Mouse (Mus musculus): ENCODE measurements around the gene Efcab12. TPM values are rescaled to one million over a fixed set of nuclear protein-coding genes. Genes with fewer than 3 reads are reported as not detected.

Efcab12 gene
- total and polyA plus RNA-seq, 3 experiments, result 0.11 TPM; not detected in 2

GRCm38 (mm10) chr6:115852446-115853090 is 14.4 kb upstream of the Efcab12 start:
- H3K9me3 ChIP-seq (replicated peaks; ENCODE audit: insufficient read depth, low read length), result no peaks in the 10 kb centered on the region
- TF ChIP-seq USF1 (IDR thresholded peaks at IDR 0.05; ENCODE audit: low read depth, low read length) (no peak), SIN3A (IDR thresholded peaks at IDR 0.05; ENCODE audit: low read length) (peak; percentile 59), GATA1 (IDR thresholded peaks at IDR 0.05; ENCODE audit: low read depth, low read length) (0 out of 2 replicates have a peak, but pooled peaks have one; percentile 7), ZNF384 (IDR thresholded peaks at IDR 0.05; ENCODE audit: low read depth, low read length) (peak; percentile 92), ELF1 (IDR thresholded peaks at IDR 0.05; ENCODE audit: low read depth, low read length) (no peak)
- H3K79me2 ChIP-seq (ENCODE audit: control insufficient read depth, insufficient read depth, low read length, poor library complexity), result peaks cover 12% of the 10 kb centered on the region
- peak overlapping the region; percentile 52 to 86 for H3K4me3 ChIP-seq (ENCODE audit: control insufficient read depth in 1 of 2, insufficient read depth in 1 of 2, low read depth in 2 of 2, low read length in 2 of 2)
- no peaks in the 10 kb centered on the region for H3K27me3 ChIP-seq (ENCODE audit: control insufficient read depth in 1 of 2, insufficient read depth in 2 of 2, low read length in 2 of 2)
- peaks cover 2 to 9% of the 10 kb centered on the region in 2 experiments; a peak in 3 of 4 replicates for H3K4me1 ChIP-seq (ENCODE audit: control insufficient read depth in 1 of 2, insufficient read depth in 2 of 2, low read length in 2 of 2)
- peak overlapping the region; percentile 85 for H3K27ac ChIP-seq (ENCODE audit: control insufficient read depth, low read depth, low read length)
- peak overlapping the region; percentile 71 for H3K9ac ChIP-seq (ENCODE audit: control insufficient read depth, low read depth, low read length, poor library complexity, severe bottlenecking)
- peaks cover 0 to 20% of the 10 kb centered on the region in 2 experiments; a peak in 2 of 4 replicates for H3K36me3 ChIP-seq (ENCODE audit: control insufficient read depth in 1 of 2, insufficient read depth in 2 of 2, low read length in 2 of 2)
- DNase-seq (ENCODE audit: low read depth, low spot score), result no peak

- Histone ChIP-seq H3K9ac (ENCODE audit: control insufficient read depth, low read depth, low read length, poor library complexity, severe bottlenecking) (no peak overlapping the region), H3K27ac (ENCODE audit: control insufficient read depth, low read depth, low read length) (no peak overlapping the region), H3K4me1 (ENCODE audit: control insufficient read depth in 1 of 2, insufficient read depth in 2 of 2, low read length in 2 of 2) (peaks cover 6 to 9% of the 10 kb centered on the region in 2 experiments), H3K79me2 (ENCODE audit: control insufficient read depth, insufficient read depth, low read length, poor library complexity) (peaks cover 12% of the 10 kb centered on the region), H3K27me3 (ENCODE audit: control insufficient read depth in 1 of 2, insufficient read depth in 2 of 2, low read length in 2 of 2) (no peaks in the 10 kb centered on the region), H3K9me3 (replicated peaks; ENCODE audit: insufficient read depth, low read length) (no peaks in the 10 kb centered on the region), H3K36me3 (ENCODE audit: control insufficient read depth in 1 of 2, insufficient read depth in 2 of 2, low read length in 2 of 2) (peaks cover 2 to 27% of the 10 kb centered on the region in 2 experiments; a peak in 2 of 4 replicates), H3K4me3 (ENCODE audit: control insufficient read depth in 1 of 2, insufficient read depth in 1 of 2, low read depth in 2 of 2, low read length in 2 of 2) (no peak overlapping the region)
- DNase-seq (ENCODE audit: low read depth, low spot score), result no peak
- no peak for TF ChIP-seq RAD21 (IDR thresholded peaks at IDR 0.05; ENCODE audit: low read depth, low read length)
- no peak for TF ChIP-seq ZNF384 (IDR thresholded peaks at IDR 0.05; ENCODE audit: low read depth, low read length)
- no peak for TF ChIP-seq ZC3H11A (IDR thresholded peaks at IDR 0.05; ENCODE audit: low read depth, low read length)
Measured at GRCm38 (mm10) chr6:115848598-115849304, 10.5 kb upstream of the Efcab12 start.

GRCm38 (mm10) chr6:115846640-115847411 is 8.6 kb upstream of the Efcab12 start:
- Histone ChIP-seq H3K9me3 (replicated peaks; ENCODE audit: insufficient read depth, low read length) (no peaks in the 10 kb centered on the region), H3K27ac (ENCODE audit: control insufficient read depth, low read depth, low read length) (peak overlapping the region; percentile 37; the same call in 1 of the 2 replicates), H3K27me3 (ENCODE audit: control insufficient read depth in 1 of 2, insufficient read depth in 2 of 2, low read length in 2 of 2) (no peaks in the 10 kb centered on the region), H3K9ac (ENCODE audit: control insufficient read depth, low read depth, low read length, poor library complexity, severe bottlenecking) (peak overlapping the region; percentile 27; the same call in 1 of the 2 replicates), H3K36me3 (ENCODE audit: control insufficient read depth in 1 of 2, insufficient read depth in 2 of 2, low read length in 2 of 2) (peaks cover 3 to 24% of the 10 kb centered on the region in 2 experiments; a peak in 2 of 4 replicates), H3K79me2 (ENCODE audit: control insufficient read depth, insufficient read depth, low read length, poor library complexity) (peaks cover 4% of the 10 kb centered on the region), H3K4me1 (ENCODE audit: control insufficient read depth in 1 of 2, insufficient read depth in 2 of 2, low read length in 2 of 2) (peaks cover 6% of the 10 kb centered on the region in 2 experiments), H3K4me3 (ENCODE audit: control insufficient read depth in 1 of 2, insufficient read depth in 1 of 2, low read depth in 2 of 2, low read length in 2 of 2) (no peak overlapping the region; a peak in 1 of 4 replicates)
- peak; percentile 86 for DNase-seq (ENCODE audit: low read depth, low spot score)
- TF ChIP-seq GATA1 (IDR thresholded peaks at IDR 0.05; ENCODE audit: low read depth, low read length) (no peak), ZC3H11A (IDR thresholded peaks at IDR 0.05; ENCODE audit: low read depth, low read length) (peak; percentile 30; the same call in 1 of the 2 replicates), RCOR1 (IDR thresholded peaks at IDR 0.05; ENCODE audit: low read depth, low read length) (no peak), TCF12 (IDR thresholded peaks at IDR 0.05; ENCODE audit: low read depth, low read length) (0 out of 2 replicates have a peak, but pooled peaks have one; percentile 18), CHD2 (IDR thresholded peaks at IDR 0.05; ENCODE audit: low read length) (no peak), CHD1 (IDR thresholded peaks at IDR 0.05; ENCODE audit: low read depth, low read length) (no peak), GABPA (IDR thresholded peaks at IDR 0.05; ENCODE audit: low read depth, low read length) (no peak), ETS1 (IDR thresholded peaks at IDR 0.05; ENCODE audit: low read depth, low read length) (peak; percentile 18; the same call in 1 of the 2 replicates), ZNF384 (IDR thresholded peaks at IDR 0.05; ENCODE audit: low read depth, low read length) (no peak), POLR2AphosphoS5 (IDR thresholded peaks at IDR 0.05; ENCODE audit: borderline replicate concordance, low read depth, low read length) (no peak), BHLHE40 (IDR thresholded peaks at IDR 0.05; ENCODE audit: borderline replicate concordance, low read depth, low read length) (no peak), NRF1 (IDR thresholded peaks at IDR 0.05; ENCODE audit: insufficient read depth, low read depth, low read length, poor library complexity, severe bottlenecking) (no peak), NELFE (IDR thresholded peaks at IDR 0.05; ENCODE audit: low read depth, low read length) (no peak), JUND (IDR thresholded peaks at IDR 0.05; ENCODE audit: low read depth, low read length) (no peak), MYC (IDR thresholded peaks at IDR 0.05; ENCODE audit: low read depth, low read length) (peak; percentile 55; the same call in 1 of the 2 replicates), MYB (IDR thresholded peaks at IDR 0.05; ENCODE audit: low read depth, low read length) (no peak)

All from MEL (cell line).